Mouse (Mus musculus) embryo, embryonic 11.5 days (tissue): ENCODE measurements around the gene Tomm40l.

Experiments used
- DNase-seq: peaks from one replicate; pipeline ENCODE4 v3.0.0-alpha.2; 2012; ENCODE audit warnings: low read depth, low spot score

The Tomm40l gene

DNA sequence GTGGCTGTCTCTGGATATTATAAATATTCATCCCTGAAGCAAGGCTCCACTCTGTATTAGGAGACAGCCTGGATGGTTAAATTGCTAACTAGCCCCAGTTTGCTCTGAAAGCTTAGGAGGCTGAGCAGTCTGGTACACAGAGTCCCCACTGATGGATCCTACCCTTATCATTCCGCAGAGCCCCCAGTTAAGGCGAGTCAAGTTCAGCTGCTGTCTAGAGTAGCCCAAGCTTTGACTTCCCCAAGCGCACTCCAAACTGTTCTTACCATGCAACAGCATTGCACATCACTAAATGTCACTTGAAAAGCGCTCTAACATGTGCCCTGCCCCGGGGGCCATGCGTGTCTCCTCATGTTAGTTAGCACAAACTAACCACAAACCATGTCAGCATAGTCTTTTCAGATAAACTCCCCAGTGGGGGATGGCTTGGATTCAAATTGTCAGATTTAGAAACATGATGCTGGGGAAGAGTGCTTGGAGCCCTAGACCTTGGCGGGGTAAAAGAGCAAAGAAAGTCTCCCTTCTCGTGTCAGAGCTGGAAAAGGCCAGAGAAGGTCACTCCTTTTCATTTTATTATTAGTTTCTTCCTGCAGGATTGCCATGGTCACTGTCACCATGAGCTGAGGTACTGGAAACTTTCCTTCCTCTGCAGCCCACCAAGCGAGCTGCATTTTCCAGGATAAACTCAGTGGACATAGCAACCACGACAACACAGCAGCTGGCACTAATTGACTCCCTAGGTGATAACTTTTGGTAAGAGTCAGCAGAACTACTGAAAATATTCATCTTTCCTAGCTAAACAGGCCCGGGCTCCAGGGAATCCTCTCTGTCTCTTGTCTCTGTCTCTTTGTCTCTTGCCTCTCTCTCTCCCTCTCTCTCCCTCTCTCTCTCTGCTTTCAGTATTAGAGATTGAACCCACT, 28.1 kb downstream of the Tomm40l start:
- no peak for DNase-seq

DNA sequence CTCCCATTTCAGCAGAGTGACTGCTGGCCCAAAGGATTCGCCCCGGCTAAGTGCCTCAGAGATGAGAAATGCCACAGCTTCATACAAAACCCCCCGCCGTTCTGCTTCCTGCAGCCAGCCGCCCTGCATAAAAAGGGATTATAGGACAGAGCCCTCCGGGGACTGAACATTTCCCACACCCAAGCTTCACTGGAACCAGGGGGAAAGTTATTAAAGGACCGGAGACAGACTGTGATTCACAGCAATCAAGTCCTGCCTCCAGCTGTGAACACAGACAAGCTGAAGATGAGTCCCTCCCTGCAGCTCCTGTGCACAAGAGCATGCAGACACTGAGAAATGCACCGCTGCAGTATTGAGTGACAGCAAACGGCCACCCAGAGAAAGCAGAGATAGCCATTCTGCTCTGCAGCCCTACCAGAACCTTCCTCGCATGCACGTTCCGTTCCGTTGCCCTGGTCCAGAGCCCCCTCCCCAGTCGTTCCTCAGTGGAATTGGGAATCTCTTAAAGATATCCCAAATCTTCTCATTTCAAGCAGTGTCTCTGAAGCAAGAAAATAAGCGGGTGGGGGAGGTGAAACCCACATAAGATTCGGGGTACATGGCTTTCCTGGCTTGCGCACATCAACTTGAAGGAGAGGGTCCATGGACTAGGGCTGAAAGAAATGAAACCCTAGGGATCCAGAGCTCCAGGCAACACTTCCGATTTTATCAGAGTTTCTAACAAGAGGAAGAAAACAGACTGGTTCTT, 29.0 kb downstream of the Tomm40l start:
- DNase-seq = no peak

DNA sequence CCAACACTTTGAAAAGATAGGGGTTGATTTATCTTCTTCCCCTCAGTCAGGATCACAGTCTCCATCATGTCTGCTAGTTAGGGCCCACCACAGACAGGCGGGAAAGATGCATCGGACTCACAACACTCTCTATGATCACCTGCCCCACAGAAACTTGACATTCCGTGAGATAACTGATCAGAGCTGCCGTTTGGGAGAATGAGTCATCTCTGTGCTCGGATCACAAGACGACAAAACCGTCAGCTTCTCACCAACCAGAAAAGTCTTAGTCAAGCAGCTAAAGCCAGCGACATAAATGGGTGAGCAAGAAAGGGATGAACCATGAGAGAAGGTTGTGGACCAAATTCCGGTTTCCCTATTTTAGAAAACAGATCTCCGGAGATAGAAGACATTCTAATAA, 30.0 kb downstream of the Tomm40l start:
- no peak for DNase-seq

DNA sequence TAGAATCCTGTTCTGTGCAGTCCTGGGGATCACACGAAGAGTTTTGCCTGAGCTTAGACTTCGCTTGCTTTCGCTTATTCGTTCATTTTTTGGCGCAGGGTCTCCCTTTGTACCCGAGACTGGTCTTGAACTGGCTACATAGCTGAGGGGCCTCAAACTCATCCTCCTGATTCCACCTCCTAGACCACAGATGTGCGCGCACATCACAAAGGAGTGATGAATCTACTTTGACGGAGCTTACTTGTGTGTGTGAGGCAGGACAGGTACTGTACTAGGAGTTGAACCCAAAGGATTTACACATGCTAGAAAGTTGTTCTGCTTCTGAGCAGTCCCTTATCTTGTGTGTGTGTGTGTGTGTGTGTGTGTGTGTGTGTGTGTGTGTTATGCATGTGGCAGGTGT, 31.5 kb downstream of the Tomm40l start:
- DNase-seq = no peak

DNA sequence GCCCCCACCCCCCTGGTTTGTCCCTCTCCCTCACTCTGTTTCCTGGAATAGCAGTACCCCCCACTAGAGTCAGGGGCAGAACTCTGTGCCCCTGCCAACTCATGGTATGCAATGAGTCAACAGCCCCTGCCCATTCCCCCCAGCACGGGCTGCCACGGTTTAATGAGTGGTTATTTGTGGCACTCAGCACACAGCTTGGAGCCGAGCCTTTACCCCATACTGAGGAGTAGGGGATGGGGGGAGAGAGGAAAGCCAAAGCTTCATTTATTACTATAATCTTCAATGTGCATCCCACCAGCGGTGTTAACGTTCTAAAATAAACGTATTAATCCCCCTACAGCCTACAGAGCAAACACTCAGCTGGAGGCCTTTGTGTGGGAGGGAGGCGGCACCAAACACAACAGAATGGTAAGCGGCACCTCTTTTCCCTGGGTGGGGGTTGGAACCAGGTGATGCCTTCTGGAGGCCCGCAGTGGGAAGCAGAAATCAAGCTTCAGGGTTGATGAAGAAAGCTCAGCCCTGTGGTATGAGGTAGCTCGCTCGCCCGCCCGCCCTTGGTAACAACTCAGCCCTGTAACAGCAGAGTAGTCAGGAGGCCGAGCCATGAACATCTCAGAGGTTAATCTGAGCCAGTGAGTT, 32.7 kb downstream of the Tomm40l start:
- no peak for DNase-seq

DNA sequence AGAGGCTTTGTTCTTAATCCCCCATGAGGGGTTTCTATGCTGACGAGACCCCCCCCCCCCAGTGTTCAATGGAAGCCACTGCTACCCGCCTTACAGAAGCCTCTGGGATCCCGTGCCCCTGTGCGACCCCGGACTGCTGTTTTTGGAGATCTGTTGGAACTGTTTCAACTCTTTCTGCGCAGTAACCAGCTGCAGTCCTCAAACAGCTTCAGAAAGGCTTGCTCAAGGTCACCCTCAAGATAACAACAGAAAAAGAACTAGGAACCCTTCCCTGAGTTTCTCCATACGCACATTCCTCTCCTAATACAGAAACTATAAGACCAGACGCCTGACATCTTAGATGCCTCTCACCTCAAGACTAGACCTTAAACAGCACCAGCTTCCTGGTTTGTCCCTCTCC, 33.3 kb downstream of the Tomm40l start:
- no peak for DNase-seq

DNA sequence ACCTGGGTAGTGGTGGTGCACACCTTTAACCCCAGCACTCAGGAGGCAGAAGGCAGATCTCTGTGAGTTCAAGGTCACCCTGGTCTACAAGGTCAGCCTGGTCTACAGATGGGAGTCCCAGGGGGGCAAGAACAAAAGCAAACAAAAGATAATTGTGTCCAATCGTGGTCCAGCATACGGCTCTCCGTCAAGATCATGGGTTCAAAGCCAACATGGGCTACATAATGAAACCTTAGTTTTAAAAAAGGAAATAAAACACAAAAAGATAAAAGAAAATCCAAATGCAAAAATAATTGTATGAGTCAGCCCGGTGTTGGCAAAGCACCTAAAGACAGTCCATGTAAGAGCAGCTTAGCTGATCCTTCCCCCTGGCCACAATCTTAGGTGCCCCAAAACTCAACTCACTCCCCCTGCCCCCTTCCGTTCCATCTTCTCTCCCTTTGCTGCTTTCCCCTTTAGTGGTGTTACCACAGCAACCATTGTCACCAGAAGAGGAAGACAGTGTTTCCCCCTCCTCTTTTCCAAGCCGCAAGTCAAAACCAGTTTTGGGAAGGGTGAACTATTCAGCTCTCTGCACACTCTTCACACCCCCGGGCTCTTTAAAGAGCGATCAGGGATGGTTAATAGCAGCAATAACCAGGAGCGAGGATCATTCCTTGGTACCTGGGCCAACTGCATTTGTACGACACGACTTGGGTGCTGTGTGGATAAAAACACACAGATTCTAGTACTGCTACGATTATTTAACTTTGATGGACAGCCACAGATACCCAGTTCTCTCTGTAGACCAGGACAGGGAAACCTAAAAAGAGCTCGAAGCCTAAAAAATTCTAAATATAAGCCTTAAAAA, 34.2 kb downstream of the Tomm40l start:
- no peak for DNase-seq

DNA sequence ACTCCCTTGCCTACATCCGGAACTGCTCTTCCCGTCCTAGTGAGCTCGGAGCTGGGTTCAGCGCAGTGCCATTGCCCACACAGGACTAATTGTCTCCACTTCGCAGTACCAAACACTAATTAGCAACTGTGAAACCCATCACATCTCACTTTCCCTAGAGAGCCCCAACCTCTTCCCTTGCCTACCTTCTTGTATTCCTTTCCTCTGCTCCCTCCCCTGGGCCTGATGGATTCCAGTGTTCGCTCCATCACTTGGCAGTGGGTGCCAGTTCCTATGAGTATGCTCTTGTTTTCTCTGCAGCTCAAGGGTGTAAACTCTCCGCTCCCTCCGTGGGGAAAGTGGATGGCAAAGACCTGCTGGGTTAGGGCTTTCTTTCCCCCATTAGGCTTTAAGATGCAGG, 36.7 kb downstream of the Tomm40l start:
- DNase-seq = no peak

DNA sequence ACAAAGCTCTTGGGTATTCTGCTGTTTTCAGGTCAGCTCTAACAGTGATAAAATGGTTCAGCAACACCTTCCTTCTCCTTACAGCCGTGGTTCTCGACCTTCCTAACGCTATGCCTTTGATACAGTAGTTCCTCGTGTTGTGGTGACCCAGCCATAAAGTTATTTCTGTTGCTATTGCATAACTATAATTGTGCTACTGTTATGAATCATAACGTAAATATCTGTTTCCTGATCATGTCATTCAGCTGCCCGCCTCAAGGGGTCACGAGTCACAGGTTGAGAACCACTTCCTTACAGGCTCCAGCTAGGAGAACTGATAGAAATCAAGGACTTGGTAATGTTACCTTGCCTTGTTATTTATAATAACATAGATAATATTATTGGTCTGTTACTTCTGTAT, 38.0 kb downstream of the Tomm40l start:
- no peak for DNase-seq

DNA sequence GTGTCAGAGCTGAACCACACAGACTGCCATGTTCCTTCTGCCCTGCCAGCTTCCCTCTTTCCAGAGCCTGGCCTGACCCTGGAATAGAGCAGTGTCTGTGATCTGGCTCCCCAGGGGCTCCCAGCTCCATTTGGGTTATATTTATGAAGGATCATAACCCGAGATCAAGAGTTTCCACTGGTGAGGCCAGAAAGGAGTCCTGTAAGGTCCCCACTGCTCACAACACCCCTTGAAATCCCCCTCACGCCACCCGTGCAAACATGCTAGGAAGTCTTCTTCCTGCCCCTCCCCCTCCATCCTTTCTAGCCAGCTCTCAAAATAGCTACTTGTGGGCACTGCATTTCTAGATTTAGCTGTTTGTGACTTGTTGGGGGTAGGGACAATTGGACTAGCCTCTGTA, 38.7 kb downstream of the Tomm40l start:
- DNase-seq = no peak

DNA sequence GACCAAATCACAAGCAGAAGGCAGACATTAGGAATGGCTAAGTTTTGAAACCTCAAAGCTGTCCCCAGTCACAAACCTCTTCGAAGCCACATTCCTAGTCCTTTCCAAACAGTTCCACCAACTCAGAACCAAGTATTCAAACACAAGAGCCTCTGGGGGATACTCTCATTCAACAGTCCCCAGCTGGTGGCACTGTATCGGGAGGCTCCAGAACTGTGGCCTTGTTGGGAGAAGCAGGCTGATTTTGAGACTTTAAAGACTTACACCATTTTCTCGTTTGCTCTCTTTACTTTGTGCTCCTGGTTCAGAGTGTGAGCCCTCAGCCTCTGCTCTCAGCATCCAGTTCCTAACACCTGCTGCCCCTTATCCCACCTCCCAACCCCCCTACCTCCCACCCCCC, 39.3 kb downstream of the Tomm40l start:
- DNase-seq = no peak

DNA sequence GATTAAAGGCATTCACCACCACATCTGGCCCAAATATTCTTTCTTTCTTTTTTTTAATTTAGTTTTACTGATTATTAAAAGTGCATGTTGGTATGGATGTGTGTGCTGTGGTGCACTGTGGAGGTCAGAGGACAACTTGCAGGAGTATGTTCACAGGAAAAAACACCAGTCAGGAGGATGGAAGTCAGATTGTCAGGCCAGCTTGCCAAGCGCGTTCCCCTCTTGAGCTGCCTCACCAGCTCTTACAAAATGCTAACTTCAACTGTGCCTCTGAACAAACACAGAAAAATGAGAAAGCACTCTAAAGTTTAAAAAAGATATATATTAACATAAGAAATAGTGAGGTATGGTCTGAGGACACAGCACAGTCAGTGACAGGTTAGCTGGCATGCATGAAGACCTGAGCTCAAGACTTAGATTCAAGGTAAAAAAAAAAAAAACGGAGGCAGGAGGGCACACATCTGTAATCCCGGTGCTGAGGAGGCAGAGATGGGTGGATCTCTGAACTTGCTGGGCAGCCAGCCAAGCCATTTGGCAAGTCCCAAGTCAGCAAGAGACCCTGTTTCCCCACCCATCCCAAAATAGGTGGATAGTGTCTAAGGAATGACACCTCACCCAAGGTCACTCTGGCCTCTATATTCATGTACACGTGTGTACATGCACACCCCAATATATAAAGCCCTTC, 42.7 kb downstream of the Tomm40l start:
- no peak for DNase-seq

DNA sequence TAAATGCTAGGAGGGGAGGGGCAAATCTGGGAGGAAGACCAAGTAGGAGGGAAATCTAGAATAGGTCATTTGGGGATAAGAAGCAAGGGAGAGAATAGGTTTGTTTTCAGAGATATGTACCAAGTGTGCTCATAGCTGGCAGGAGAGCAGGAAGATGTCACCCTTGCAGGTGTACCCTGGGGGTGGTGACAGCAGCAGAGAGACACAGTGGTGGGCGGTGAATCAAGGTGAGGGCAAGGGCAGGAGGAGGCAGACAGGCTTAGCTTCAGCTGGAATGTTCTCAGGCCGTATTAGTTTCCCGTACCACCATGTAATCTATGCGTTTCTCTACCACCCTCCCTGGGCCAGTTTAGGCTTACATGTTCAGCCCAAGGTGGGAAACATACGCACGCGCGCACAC, 49.5 kb downstream of the Tomm40l start:
- DNase-seq = no peak

DNA sequence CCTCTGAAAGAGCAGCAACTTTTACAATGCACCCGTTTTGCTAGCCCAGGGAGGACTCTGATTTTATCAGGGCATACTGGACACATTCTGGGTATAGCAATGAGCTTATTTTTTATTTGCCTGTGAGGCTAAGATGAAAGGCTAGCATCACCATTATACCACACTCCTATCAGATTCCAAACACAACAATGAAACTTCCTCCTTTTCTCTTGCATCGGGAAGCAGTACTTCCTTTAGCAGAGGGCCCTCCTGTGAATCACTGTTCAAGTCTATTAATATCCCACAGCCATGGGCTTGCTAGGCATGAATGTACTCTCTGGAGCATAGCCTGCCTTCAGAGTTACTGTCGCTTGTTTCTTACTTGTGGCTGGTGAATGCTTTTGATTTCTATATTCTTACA, 51.2 kb downstream of the Tomm40l start:
- no peak for DNase-seq

DNA sequence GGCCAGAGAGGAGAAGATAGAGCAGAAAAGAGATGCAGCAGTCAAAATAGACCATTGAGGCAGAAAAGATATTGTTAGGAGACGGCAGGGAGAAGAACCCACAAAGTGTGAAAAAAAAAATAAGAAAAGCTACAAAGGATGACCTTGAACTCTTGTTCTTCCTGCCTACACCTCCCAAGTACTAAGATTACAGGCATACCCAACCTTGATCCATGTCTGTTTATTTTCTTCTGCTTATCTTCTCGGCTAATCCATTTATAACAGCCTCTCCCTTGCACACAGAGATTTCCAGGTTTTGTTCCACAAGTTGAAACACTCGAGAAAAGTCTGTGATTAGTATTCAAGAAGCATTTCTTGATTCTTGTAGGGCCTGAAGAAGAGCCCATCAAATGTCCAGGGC, 52.4 kb downstream of the Tomm40l start:
- DNase-seq = no peak

DNA sequence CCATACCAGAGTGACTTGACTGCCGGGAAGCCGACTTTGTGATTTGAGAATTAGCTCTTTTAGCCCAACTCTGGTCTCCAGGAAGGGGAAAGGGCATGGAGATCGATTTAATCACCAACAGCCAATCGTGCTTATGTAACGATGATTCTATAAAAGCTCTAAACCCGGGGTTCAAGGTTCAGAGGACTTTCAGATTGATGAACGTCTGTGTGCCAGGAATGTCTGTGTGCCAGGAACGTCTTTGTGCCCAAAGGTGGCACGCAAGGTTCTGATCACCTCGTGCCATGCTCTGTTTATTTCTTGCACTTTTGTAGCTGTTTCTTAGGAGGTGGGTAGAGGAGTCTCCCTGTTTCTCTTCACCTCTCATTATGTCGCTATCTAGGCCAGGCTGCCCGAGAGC, 53.4 kb downstream of the Tomm40l start:
- DNase-seq = no peak
